Mouse (Mus musculus) midbrain, postnatal 0 days (tissue): ENCODE measurements around the gene Ptprg. TPM values are rescaled to one million over a fixed set of nuclear protein-coding genes. Genes with fewer than 3 reads are reported as not detected.

Source experiments
- ATAC-seq: fragments of 200-750 bp; cut with Nextera tagmentation; 2 replicates; pipeline ENCODE4 v1.8.0; 2017; ENCODE audit warnings: moderate number of reproducible peaks, mild to moderate bottlenecking, moderate TSS enrichment, moderate library complexity; ENCODE audit not compliant: low FRiP score
- DNase-seq: peaks from one replicate; pipeline ENCODE4 v3.0.0-alpha.2; 2015; ENCODE audit warnings: low spot score
- H3K27ac ChIP-seq: fragments of 300-500 bp; sonication (generic); 2 replicates; pipeline ENCODE4 v1.5.1; 2014; ENCODE audit warnings: low read depth, mild to moderate bottlenecking, low read length, mixed read lengths
- H3K27me3 ChIP-seq: fragments of 300-500 bp; sonication (generic); 2 replicates; pipeline ENCODE4 v1.6.1; 2014; ENCODE audit warnings: low read length, control low read depth, mixed read lengths; ENCODE audit not compliant: insufficient read depth
- H3K36me3 ChIP-seq: fragments of 300-500 bp; sonication (generic); 2 replicates; pipeline ENCODE4 v1.6.1; 2014; ENCODE audit warnings: low read length, control low read depth, mixed read lengths; ENCODE audit not compliant: insufficient read depth
- H3K4me1 ChIP-seq: fragments of 300-500 bp; sonication (generic); 2 replicates; pipeline ENCODE4 v1.6.1; 2014; ENCODE audit warnings: mild to moderate bottlenecking, control low read depth, antibody characterized with exemption, low read length, mixed read lengths; ENCODE audit not compliant: insufficient read depth
- H3K4me2 ChIP-seq: fragments of 300-500 bp; sonication (generic); 2 replicates; pipeline ENCODE4 v1.6.1; 2014; ENCODE audit warnings: low read depth, mild to moderate bottlenecking, low read length, mixed read lengths; ENCODE audit not compliant: poor library complexity, severe bottlenecking
- H3K4me3 ChIP-seq: fragments of 300-500 bp; sonication (generic); 2 replicates; pipeline ENCODE4 v1.5.1; 2014; ENCODE audit warnings: low read depth, mild to moderate bottlenecking, low read length, moderate library complexity
- H3K9ac ChIP-seq: fragments of 300-500 bp; sonication (generic); replicated peaks from 2 replicates; pipeline ENCODE4 v1.6.1; 2014; ENCODE audit warnings: mild to moderate bottlenecking, low read length, moderate library complexity, mixed read lengths; ENCODE audit not compliant: poor library complexity, severe bottlenecking
- H3K9me3 ChIP-seq: fragments of 300-500 bp; sonication (generic); 2 replicates; pipeline ENCODE4 v1.6.1; 2016; ENCODE audit warnings: low read length, control low read depth
- CTCF ChIP-seq: IDR thresholded peaks from 2 replicates; pipeline ENCODE4 v1.5.1; 2016; ENCODE audit warnings: antibody characterized with exemption, mild to moderate bottlenecking
- WGBS: fragments of 180-500 bp; shearing (Covaris S2); extraction: QIAGEN DNeasy Blood & Tissue Kit; methylation state at CpG from one replicate; pipeline ENCODE4 v1.1.7; 2014; 5-methylcytosine and 5-hydroxymethylcytosine counted together
- polyA plus RNA-seq: library from polyadenylated mRNA; unstranded; fragments of >200 nt; fragmentation: Nextera tagmentation; extraction: Ambion mirVana; gene quantifications from 2 replicates; pipeline ENCODE4 v1.2.1, GENCODE M21; 2015
- total RNA-seq: library from RNA; depleted of rRNA; stranded (reverse); fragments of >200 nt; gene quantifications from 2 replicates; pipeline ENCODE4 v1.2.3, GENCODE M21; 2014

Ptprg gene
- total and polyA plus RNA-seq, 2 experiments from 2014 or later = 25.7 to 84.9 TPM

DNA sequence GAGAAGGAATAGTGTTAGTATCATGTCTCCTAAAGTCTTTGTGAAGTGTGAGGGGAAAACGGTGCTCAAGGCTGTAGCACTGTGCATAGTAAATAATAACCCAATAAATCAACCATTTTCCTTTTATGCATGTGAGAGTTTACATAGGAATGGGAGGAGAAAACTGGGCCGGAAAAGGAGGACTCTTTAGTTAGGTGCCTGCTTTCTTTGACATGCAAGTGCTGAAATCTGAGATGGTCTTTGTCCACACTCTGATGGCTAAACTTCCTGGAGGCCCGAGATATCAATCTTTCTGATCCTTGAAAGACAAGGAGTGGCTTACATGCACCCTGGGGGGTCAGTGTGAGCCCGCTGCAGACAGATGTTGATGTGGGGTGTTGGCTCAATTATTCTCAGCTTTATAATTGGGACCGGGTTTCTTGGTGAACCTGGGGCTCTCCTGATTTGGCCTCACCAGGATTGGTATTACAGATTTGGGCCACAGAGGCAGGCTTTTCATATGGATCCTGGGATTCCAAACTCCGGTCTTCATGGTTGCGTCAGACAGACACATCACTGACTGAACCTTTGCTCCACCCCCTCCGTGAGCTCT lies 7.4 kb downstream of the Ptprg start:
- no peaks in the 10 kb centered on the region for H3K9me3 ChIP-seq
- TF ChIP-seq CTCF = no peak
- no peak overlapping the region for H3K9ac ChIP-seq
- no peaks in the 10 kb centered on the region for H3K4me1 ChIP-seq
- WGBS = 76% methylated on average over 8 of the region's 8 CpGs
- DNase-seq = no peak
- H3K4me3 ChIP-seq = no peak overlapping the region
- no peak for ATAC-seq
- H3K27ac ChIP-seq = no peak overlapping the region
- H3K36me3 ChIP-seq = no peaks in the 10 kb centered on the region
- H3K4me2 ChIP-seq = no peak overlapping the region
- no peaks in the 10 kb centered on the region for H3K27me3 ChIP-seq

DNA sequence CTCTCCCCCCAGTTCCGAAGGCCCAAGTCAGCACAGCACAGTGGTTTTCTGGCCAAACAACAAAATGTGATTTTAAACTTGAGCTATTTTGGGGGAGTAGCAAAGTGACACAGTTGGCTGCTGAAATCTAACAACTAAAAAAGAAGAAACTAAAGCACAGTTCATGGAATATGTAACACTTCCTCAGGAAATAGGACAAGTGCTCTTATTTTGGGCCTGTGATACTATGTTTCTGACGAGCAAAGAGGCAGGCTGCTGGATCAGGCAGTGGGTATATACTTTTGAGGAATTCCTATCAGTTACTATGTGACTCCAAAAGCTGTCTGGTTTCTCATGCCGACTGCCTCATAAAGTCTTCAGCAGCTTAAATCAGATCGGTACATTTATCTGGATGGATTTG lies 8.1 kb downstream of the Ptprg start:
- H3K4me3 ChIP-seq = no peak overlapping the region
- no peak overlapping the region for H3K9ac ChIP-seq
- 84% methylated on average over 4 of the region's 4 CpGs for WGBS
- no peak overlapping the region for H3K4me2 ChIP-seq
- no peaks in the 10 kb centered on the region for H3K4me1 ChIP-seq
- H3K27ac ChIP-seq = no peak overlapping the region
- no peaks in the 10 kb centered on the region for H3K27me3 ChIP-seq
- no peak for DNase-seq
- no peak for ATAC-seq
- H3K36me3 ChIP-seq = no peaks in the 10 kb centered on the region
- TF ChIP-seq CTCF = no peak
- H3K9me3 ChIP-seq = no peaks in the 10 kb centered on the region

DNA sequence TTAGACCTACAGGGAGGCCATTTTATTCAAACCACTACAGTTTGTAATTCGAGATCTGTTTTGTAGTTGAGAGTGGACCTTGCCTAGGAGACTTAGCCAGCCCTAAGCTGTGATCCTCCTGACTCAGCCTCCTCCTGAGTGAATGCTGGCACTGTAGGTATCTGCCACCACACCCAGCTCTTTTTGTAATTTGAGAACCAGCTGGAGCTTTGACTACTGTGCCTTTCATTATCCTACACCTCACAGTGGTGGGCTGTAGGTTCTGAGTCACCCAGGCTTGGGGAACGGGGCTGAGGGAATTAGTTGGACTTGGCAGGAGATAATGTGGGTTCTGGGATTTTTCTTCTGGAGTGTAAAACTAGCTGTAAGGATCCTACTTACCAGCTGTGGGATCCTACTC lies 9.5 kb downstream of the Ptprg start:
- no peak for TF ChIP-seq CTCF
- ATAC-seq (no peak), DNase-seq (no peak)
- H3K9me3 ChIP-seq = no peaks in the 10 kb centered on the region
- no peak overlapping the region for H3K9ac ChIP-seq
- H3K36me3 ChIP-seq = no peaks in the 10 kb centered on the region
- 91% methylated on average over 2 of the region's 2 CpGs for WGBS
- H3K4me1 ChIP-seq = no peaks in the 10 kb centered on the region
- no peak overlapping the region for H3K4me3 ChIP-seq
- no peak overlapping the region for H3K27ac ChIP-seq
- H3K27me3 ChIP-seq = no peaks in the 10 kb centered on the region
- H3K4me2 ChIP-seq = no peak overlapping the region

DNA sequence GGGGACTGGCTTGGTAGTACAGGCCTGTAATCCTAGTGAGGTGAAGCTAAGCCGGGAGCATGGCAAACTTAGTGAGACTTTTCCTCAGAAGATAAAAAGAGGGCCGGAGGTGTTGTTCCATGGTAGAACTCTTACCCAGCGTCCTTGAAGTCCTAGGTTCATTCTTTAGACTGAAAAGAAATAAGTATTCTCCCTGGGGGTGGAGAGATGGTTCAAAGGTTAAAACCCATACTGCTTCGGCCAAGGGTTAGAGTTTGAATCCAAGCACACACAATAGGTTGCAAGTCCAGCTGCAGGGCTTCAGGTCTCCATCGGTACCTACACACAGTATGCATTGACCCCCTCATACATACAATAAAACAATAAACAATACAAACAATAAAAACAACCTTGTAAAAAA lies 10.3 kb downstream of the Ptprg start:
- ATAC-seq (no peak), DNase-seq (no peak)
- Histone ChIP-seq H3K36me3 (no peaks in the 10 kb centered on the region), H3K27ac (no peak overlapping the region), H3K27me3 (no peaks in the 10 kb centered on the region), H3K4me2 (no peak overlapping the region), H3K4me1 (no peaks in the 10 kb centered on the region), H3K9ac (no peak overlapping the region), H3K4me3 (no peak overlapping the region), H3K9me3 (no peaks in the 10 kb centered on the region)
- TF ChIP-seq CTCF = no peak
- WGBS = 89% methylated on average over 5 of the region's 5 CpGs

DNA sequence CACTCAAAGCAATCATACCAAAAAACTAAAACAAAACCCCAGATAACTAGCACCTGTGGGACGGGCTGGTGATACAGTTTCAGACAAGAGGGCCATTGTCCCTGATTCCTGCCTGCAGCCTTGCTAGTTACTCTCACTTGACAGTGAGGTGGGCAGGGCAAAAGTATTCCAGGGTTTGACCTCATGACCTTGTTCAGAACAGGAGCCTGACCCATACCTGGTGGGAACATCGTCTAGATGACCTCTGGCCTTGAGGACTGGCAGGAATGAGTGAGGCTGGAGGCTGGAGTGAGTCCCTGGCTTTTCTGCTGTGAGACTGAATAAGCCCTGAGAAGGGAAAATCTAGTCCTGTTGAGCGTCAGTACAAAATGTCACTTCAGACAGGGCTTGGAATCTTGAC lies 11.1 kb downstream of the Ptprg start:
- Histone ChIP-seq H3K4me2 (no peak overlapping the region), H3K9ac (no peak overlapping the region), H3K36me3 (no peaks in the 10 kb centered on the region), H3K27ac (no peak overlapping the region), H3K4me3 (no peak overlapping the region), H3K9me3 (no peaks in the 10 kb centered on the region), H3K4me1 (no peaks in the 10 kb centered on the region), H3K27me3 (no peaks in the 10 kb centered on the region)
- TF ChIP-seq CTCF = no peak
- ATAC-seq (no peak), DNase-seq (no peak)
- WGBS = 85% methylated on average over 3 of the region's 3 CpGs

DNA sequence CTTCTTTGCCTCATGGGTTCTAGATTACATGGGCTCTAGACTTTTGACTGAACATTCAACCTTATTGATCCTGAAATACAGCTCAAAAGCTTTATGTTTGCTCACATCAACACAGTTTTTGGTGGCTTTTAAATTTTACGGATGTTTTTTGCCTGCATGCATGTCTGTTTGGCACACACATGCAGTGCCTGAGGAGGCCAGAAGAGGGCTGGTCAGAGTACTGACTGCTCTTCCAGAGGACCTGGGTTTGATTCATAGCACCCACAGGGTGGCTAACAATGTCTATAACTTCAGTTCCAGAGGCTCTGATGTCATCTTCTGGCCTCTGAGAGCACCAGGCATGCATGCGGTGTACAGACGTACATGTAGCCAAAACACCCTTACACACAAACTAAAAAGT lies 12.0 kb downstream of the Ptprg start:
- no peak overlapping the region for H3K9ac ChIP-seq
- WGBS = 93% methylated on average over 3 of the region's 3 CpGs
- no peak for ATAC-seq
- no peaks in the 10 kb centered on the region for H3K36me3 ChIP-seq
- H3K4me2 ChIP-seq = no peak overlapping the region
- H3K9me3 ChIP-seq = no peaks in the 10 kb centered on the region
- no peaks in the 10 kb centered on the region for H3K27me3 ChIP-seq
- H3K27ac ChIP-seq = no peak overlapping the region
- no peaks in the 10 kb centered on the region for H3K4me1 ChIP-seq
- no peak overlapping the region for H3K4me3 ChIP-seq
- peak; percentile 42 for TF ChIP-seq CTCF
- no peak for DNase-seq
